Mouse (Mus musculus) E14TG2a.4 (cell line): ENCODE data around the gene Bco1.

Source experiments
- CTCF ChIP-seq: conservative IDR thresholded peaks from 2 replicates; pipeline ENCODE4 v1.5.1; 2014; ENCODE audit warnings: low read length
- NANOG ChIP-seq: IDR thresholded peaks from 2 replicates; pipeline ENCODE4 v1.6.1; 2014; ENCODE audit warnings: borderline replicate concordance, low read length, mixed read lengths
- POU5F1 ChIP-seq: IDR thresholded peaks from 2 replicates; pipeline ENCODE4 v1.6.1; 2014; ENCODE audit warnings: low read length, borderline replicate concordance

GRCm38 (mm10) chr8:117136763-117137162 is 41.1 kb downstream of the Bco1 start:
- TF ChIP-seq CTCF (no peak), NANOG (no peak), POU5F1 (no peak)
